Mouse (Mus musculus): Measurements from ENCODE around the gene Vmn1r41.

GRCm38 (mm10) chr6:89742811-89743210, 2.2 kb downstream of the Vmn1r41 start:
- TF ChIP-seq CTCF (IDR thresholded peaks at IDR 0.05; ENCODE audit: low read depth): no peak
- no peak for TF ChIP-seq EP300 (IDR thresholded peaks at IDR 0.05; ENCODE audit: low read depth)
